Mouse (Mus musculus) stomach, postnatal 0 days (tissue): ENCODE data around the gene Rplp0.

ENCODE experiments used
- CTCF ChIP-seq: IDR thresholded peaks from 2 replicates; pipeline ENCODE4 v1.5.1; 2016; ENCODE audit warnings: antibody characterized with exemption, low read depth, mild to moderate bottlenecking, moderate library complexity
- EP300 ChIP-seq: optimal IDR thresholded peaks from 2 replicates; pipeline ENCODE3; 2016; ENCODE audit warnings: antibody characterized with exemption

- TF ChIP-seq EP300 (no peak), CTCF (no peak)
These were observed 34.8 kb upstream of the Rplp0 start for GRCm38 (mm10) chr5:115524471-115524870.
